Mouse (Mus musculus) kidney, adult 2 months (tissue): ENCODE measurements at regions not wholly inside any gene's neighbourhood (a gene's known extent, or its start where the extent isn't known, plus 50 kb on each side); places are given as distances from the start of the nearest gene placed in this dataset.

Experiments used
- CTCF ChIP-seq: fragments of 200-500 bp; conservative IDR thresholded peaks from 2 replicates; pipeline ENCODE4 v1.5.1; 2011; ENCODE audit warnings: low read depth, mild to moderate bottlenecking, control low read depth, low read length, moderate library complexity, mixed read lengths; ENCODE audit not compliant: insufficient read depth, insufficient read length
- POLR2A ChIP-seq: fragments of 200-500 bp; IDR thresholded peaks from one replicate; pipeline ENCODE4 v1.6.1; 2011; ENCODE audit warnings: low read depth, low read length, control low read depth

- no peak for TF ChIP-seq CTCF
- TF ChIP-seq POLR2A = no peak
These were observed 95.0 kb upstream of the Tmtc4 start for GRCm38 (mm10) chr14:123078804-123079203.
